Mouse (Mus musculus): ENCODE measurements around the gene Angptl1.

- TF ChIP-seq CTCF (IDR thresholded peaks at IDR 0.05; ENCODE audit: low read depth, low read length) (no peak), GATA1 (IDR thresholded peaks at IDR 0.05; ENCODE audit: borderline replicate concordance, low read length) (no peak), TAL1 (conservative IDR thresholded peaks at IDR 0.05; ENCODE audit: low read depth, low read length) (no peak), POLR2AphosphoS5 (IDR thresholded peaks at IDR 0.05; ENCODE audit: insufficient replicate concordance, low read depth, low read length) (no peak)
These were observed 42.1 kb upstream of the Angptl1 start for GRCm38 (mm10) chr1:156796251-156796650.

Measured in G1E (cell line).